Mouse (Mus musculus) bone marrow, adult 2 months (tissue): ENCODE data around the gene Eif4h. TPM values are rescaled to one million over a fixed set of nuclear protein-coding genes. Genes with fewer than 3 reads are reported as not detected.

ENCODE experiments used
- H3K27ac ChIP-seq: fragments of 200-500 bp; 2 replicates; pipeline ENCODE4 v1.5.1; 2012; ENCODE audit warnings: low read depth, mild to moderate bottlenecking, control low read depth, inconsistent platforms, low read length; ENCODE audit not compliant: control insufficient read depth, poor library complexity, insufficient read depth
- H3K4me1 ChIP-seq: fragments of 200-500 bp; 2 replicates; pipeline ENCODE4 v1.6.1; 2011; ENCODE audit warnings: low read length; ENCODE audit not compliant: control insufficient read depth, insufficient read depth
- H3K4me3 ChIP-seq: fragments of 200-500 bp; replicated peaks from 2 replicates; pipeline ENCODE3; 2011; ENCODE audit warnings: mild to moderate bottlenecking, low read depth, low read length, control low read depth; ENCODE audit not compliant: control insufficient read depth
- CTCF ChIP-seq: fragments of 200-500 bp; IDR thresholded peaks from 2 replicates; pipeline ENCODE4 v1.5.1; 2011; ENCODE audit warnings: low read length, control low read depth; ENCODE audit not compliant: control insufficient read depth, insufficient read depth
- POLR2A ChIP-seq: fragments of 200-500 bp; IDR thresholded peaks from 2 replicates; pipeline ENCODE4 v1.6.1; 2011; ENCODE audit warnings: low read depth, mild to moderate bottlenecking, control low read depth, low read length, borderline replicate concordance; ENCODE audit not compliant: control insufficient read depth
- WGBS: fragments of 180-500 bp; shearing (Covaris S2); methylation state at CpG from one replicate; pipeline ENCODE4 v1.1.7; 2018; 5-methylcytosine and 5-hydroxymethylcytosine counted together
- polyA plus RNA-seq: library from polyadenylated mRNA; stranded (reverse); fragments of >200 nt; gene quantifications from 2 replicates; pipeline ENCODE4 v1.2.4, GENCODE M21; 2011; ENCODE audit warnings: low replicate concordance; ENCODE audit not compliant: missing spikeins, insufficient read depth, insufficient read length

Eif4h gene
- polyA plus RNA-seq, 1 experiment = 101 TPM

DNA sequence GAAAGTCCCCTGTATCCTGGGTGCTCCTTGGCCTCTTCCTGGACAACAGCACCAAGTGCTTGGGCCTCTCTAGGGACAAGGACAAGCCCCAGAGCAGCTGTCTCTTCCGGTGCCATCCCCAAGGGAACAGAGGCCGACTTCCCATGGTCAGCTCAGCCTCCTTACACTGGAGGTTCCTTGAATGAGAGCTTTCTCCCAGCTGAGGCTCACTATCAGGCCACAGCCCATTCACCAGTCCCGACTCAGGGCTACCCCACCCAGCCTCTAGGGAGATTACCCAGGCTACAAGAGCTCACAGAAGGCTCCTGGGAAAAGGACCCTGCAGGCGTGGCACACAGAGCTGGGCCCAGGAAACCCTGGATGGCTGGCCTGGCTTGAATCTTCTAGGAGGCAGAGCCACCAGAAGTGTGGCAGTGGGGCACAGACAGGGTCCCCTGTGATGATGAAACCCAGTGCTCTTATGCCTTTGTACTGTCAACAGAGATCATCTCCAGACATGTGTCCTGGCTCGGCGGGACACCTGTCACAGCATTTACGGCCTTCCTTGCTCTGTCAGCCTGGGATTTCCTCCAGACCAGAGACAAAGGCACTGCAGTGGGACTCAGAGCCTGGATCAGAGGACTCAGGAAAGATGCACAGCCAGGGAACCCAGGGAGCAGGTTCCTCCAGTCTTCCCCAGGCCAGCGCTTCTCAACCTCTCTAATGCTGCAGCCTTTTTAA is 39.7 kb upstream of the Eif4h start:
- 69% methylated on average over 8 of the region's 8 CpGs for WGBS
- no peak overlapping the region for H3K27ac ChIP-seq
- TF ChIP-seq CTCF (no peak), POLR2A (no peak)
- no peak overlapping the region for H3K4me3 ChIP-seq
- peaks cover 5% of the 10 kb centered on the region for H3K4me1 ChIP-seq

DNA sequence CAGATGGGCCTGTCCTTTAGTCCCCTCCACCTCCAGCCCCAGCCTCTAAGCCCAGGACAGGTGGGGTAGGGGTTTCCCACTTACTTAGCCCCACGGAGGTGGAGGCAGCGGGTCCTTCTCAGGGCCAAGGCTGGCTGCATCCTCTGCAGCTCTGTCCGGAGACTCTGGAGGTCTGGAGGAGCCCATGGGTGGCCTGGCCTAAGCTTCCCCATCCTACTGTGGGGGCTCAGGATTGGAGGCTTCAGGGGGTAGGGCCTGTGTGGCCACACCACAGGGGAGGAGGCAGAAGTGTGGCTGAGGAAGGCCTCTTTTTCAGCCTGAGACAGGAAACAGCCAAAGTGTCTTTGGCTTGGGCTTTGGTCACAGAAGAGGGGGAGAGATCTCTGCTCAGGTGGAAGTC is 38.7 kb upstream of the Eif4h start:
- H3K27ac ChIP-seq = peak overlapping the region; percentile 31; the same call in 1 of the 2 replicates
- TF ChIP-seq CTCF = no peak
- TF ChIP-seq POLR2A = peak; percentile 38; the same call in 1 of the 2 replicates
- H3K4me3 ChIP-seq = peak overlapping the region; percentile 46
- 22% methylated on average over 3 of the region's 3 CpGs for WGBS
- H3K4me1 ChIP-seq = peaks cover 5% of the 10 kb centered on the region

DNA sequence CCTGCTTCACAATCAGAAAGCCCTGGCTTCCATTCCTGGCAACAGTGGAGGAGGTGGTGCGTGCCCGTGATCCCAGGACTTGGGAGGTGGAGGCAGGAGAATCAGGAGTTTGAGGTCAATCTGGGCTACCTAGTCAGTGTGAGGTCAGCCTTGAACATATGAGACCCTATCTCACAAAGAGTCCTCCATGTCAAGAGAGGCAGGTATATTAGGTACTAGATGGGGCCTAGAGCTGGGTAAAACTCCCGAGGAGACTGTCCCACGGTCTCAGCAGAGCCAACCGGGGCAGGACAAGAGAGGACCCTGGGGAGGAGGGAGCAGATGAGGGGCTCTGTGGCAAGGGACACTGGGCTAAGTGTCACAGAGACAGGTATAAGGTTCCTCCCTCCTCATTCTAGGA is 38.2 kb upstream of the Eif4h start:
- peak overlapping the region; percentile 46 for H3K4me3 ChIP-seq
- H3K4me1 ChIP-seq = peaks cover 5% of the 10 kb centered on the region
- 49% methylated on average over 5 of the region's 5 CpGs for WGBS
- H3K27ac ChIP-seq = no peak overlapping the region
- TF ChIP-seq CTCF (no peak), POLR2A (no peak)

DNA sequence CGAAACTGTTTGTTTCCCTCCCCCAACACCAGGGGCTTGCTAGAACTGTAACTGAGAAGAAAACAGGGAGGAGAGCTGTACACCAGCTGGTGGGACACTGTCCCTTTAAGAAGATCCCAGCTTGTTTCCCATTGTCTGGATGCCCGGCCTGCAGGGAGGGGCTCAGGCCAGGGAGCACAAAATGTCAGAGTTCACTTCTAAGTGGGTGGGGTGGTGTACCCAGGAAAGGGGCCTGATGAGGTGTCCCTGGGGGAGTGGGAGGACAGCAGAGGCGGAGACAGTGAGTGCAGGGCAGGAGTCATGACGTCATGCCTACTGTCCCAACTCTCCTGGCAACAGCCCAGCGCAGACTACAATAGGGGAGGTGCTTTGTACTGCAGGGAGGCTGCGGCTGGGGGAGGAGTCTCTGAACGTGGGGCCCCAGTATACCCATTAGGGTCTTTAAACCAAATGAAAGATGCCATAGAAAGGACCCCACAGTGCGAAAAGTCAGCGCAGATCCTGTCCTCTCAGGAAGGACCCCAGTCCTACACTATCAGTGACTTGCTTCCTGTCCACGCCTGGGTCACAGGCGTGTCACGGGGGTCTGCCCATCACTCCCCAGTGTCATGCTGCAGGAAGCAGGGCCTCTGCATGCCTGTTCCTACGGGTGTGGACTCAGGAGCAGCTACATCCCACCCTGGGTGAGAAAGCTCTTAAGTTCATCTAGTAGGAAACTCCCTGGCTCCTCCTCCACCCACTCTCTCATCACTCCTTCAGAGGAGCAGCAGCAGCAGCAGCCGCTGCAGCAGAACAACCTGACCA is 36.9 kb upstream of the Eif4h start:
- Histone ChIP-seq H3K4me1 (peaks cover 5% of the 10 kb centered on the region), H3K27ac (no peak overlapping the region), H3K4me3 (no peak overlapping the region)
- WGBS = 12% methylated on average over 14 of the region's 14 CpGs
- TF ChIP-seq CTCF (no peak), POLR2A (no peak)

DNA sequence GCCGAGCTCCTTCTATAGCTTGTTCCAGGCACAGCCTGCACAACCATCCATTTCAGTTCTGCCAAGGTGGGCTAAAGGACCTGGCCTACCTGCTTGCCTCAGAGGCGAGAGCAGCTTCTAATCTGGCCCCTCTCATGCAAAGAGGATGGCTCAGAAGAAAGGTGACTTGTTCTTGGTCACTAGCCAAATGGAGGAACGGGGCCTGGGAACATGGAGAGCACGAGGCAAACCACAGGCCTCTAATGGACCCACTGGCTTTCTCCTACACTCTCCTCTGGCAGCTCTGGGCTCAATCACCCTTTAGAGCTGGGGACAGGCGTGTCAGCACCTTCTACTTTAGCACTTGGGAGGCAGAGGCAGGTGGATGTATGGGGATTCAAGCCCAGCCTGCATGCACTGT is 35.7 kb upstream of the Eif4h start:
- 68% methylated on average over 5 of the region's 5 CpGs for WGBS
- H3K27ac ChIP-seq = no peak overlapping the region
- TF ChIP-seq CTCF = no peak
- TF ChIP-seq POLR2A = no peak
- no peak overlapping the region for H3K4me3 ChIP-seq
- H3K4me1 ChIP-seq = peaks cover 5% of the 10 kb centered on the region

DNA sequence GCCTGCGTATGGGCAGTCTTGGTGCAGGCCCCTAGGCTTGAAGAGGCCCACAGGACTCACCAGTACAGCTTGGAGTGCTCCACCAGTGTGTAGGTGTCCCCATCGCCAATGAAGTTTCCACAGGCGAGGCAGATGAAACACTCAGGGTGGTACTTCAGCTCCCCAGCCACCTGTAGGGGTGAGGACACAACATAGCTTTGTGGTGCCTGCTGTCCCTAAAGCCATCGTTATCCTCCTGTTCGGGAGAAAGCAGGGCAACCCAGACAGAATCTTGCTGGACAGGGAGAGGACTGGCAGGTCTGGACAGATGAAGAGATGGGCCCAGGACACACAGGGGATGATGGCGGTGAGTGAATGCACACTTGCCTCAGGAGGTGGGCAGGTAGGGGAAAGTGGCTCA is 33.3 kb upstream of the Eif4h start:
- TF ChIP-seq POLR2A (no peak), CTCF (no peak)
- Histone ChIP-seq H3K27ac (no peak overlapping the region), H3K4me3 (no peak overlapping the region), H3K4me1 (peaks cover 2% of the 10 kb centered on the region; the same call in 1 of the 2 replicates)
- 84% methylated on average over 6 of the region's 6 CpGs for WGBS

DNA sequence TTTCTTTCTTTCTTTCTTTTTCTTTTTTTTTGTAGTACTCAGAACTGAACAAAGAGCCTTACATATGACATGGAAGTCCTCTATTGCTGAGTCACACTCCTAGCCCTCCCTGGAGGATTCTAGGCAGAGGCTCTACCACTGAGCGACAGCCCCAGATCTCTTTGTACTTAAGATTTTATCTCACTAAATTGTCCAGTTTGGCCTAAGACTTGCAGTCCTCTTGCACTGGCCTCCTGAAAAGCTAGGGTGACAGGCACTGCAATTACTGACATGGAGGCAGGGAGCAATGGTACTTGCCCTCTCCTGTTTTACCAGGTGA is 32.9 kb upstream of the Eif4h start:
- H3K27ac ChIP-seq = no peak overlapping the region
- peaks cover 2% of the 10 kb centered on the region; the same call in 1 of the 2 replicates for H3K4me1 ChIP-seq
- H3K4me3 ChIP-seq = no peak overlapping the region
- TF ChIP-seq CTCF (no peak), POLR2A (no peak)
- 86% methylated on average over 1 of the region's 1 CpGs for WGBS

DNA sequence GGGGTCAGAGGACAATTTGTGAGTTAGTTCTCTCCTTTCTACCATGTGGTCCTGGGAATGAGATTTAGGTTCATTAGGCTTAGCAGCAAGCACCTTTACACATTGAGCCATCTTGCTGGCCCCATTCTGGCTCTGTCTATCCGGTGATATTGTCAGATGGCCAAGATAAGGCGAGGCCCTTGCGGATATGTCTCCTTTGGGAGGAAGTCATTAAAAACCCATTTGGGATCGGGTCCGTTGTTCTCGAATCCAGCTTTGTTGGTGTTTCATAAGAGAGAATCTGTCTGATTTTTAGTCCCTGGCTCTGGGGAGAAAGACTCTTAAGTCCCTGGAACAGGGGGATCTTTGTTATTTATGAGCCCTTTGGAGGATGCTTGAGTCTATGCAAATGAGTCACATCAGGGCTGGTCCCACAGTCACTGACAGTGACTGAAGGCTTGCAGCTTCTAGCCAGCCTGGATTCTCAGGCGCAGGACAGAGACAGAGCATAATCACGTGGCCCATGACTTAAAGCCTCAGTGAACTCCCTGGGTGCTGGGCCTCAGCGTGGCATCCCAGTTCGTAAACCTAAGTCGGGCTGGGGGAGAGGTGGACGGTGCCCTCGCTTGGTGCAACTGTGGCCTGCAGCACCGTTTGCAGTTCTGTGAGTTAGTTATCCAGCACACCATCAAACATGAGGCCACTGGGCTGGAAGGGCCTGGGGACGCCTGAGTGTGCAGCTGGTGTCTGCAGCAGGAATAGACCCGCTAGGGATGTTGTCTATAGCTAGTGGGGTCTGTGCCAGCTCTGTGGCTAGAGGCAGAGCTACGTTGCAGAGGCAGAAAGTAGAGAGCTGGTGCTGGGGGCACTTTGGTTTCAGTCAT is 32.3 kb upstream of the Eif4h start:
- no peak for TF ChIP-seq POLR2A
- TF ChIP-seq CTCF = no peak
- H3K4me1 ChIP-seq = no peaks in the 10 kb centered on the region; the same call in 1 of the 2 replicates
- no peak overlapping the region for H3K4me3 ChIP-seq
- H3K27ac ChIP-seq = no peak overlapping the region
- 86% methylated on average over 17 of the region's 17 CpGs for WGBS
